Mouse (Mus musculus): ENCODE measurements around the gene Rbfox2. TPM values are rescaled to one million over a fixed set of nuclear protein-coding genes. Genes with fewer than 3 reads are reported as not detected.

The Rbfox2 gene
- total RNA-seq, 2 experiments from 2014 or later: 248 to 258 TPM

GRCm38 (mm10) chr15:77225858-77226257, 80.9 kb downstream of the Rbfox2 start:
- Histone ChIP-seq H3K4me3 (no peak overlapping the region), H3K27ac (no peak overlapping the region)
- no peak for DNase-seq (ENCODE audit: extremely low spot score in 1 of 2, low spot score in 2 of 2)
- intact Hi-C loops (cut with DNase I): loop anchor here (1.0 to 2.0 kb wide), 2 partner anchors 110 to 133 kb away; no protein-coding TSS in a partner anchor
- no peak for TF ChIP-seq CTCF (IDR thresholded peaks at IDR 0.05)

GRCm38 (mm10) chr15:77225274-77225673, 81.5 kb downstream of the Rbfox2 start:
- no peak overlapping the region for H3K4me3 ChIP-seq
- DNase-seq (ENCODE audit: extremely low spot score in 1 of 2, low spot score in 2 of 2): no peak
- intact Hi-C loops (cut with DNase I): loop anchor here (1.0 to 2.0 kb wide), 2 partner anchors 111 to 134 kb away; no protein-coding TSS in a partner anchor
- H3K27ac ChIP-seq: no peak overlapping the region
- peak; percentile 89 for TF ChIP-seq CTCF (IDR thresholded peaks at IDR 0.05)

- no peak overlapping the region for H3K27ac ChIP-seq
- no peak overlapping the region for H3K4me3 ChIP-seq
- TF ChIP-seq CTCF (IDR thresholded peaks at IDR 0.05): no peak
- intact Hi-C loops (cut with DNase I): no loop called here
- DNase-seq (ENCODE audit: extremely low spot score in 1 of 2, low spot score in 2 of 2): no peak
These were observed 86.0 kb downstream of the Rbfox2 start for GRCm38 (mm10) chr15:77220833-77221232.

- TF ChIP-seq CTCF (IDR thresholded peaks at IDR 0.05): peak; percentile 43
- H3K4me3 ChIP-seq: no peak overlapping the region
- intact Hi-C loops (cut with DNase I): no loop called here
- no peak for DNase-seq (ENCODE audit: extremely low spot score in 1 of 2, low spot score in 2 of 2)
- peak overlapping the region; percentile 19 for H3K27ac ChIP-seq
These were observed 86.7 kb downstream of the Rbfox2 start for GRCm38 (mm10) chr15:77220137-77220536.

GRCm38 (mm10) chr15:77219571-77219970, 87.2 kb downstream of the Rbfox2 start:
- no peak for DNase-seq (ENCODE audit: extremely low spot score in 1 of 2, low spot score in 2 of 2)
- intact Hi-C loops (cut with DNase I): no loop called here
- Histone ChIP-seq H3K27ac (peak overlapping the region; percentile 19; the same call in 1 of the 2 replicates), H3K4me3 (no peak overlapping the region)
- TF ChIP-seq CTCF (IDR thresholded peaks at IDR 0.05): no peak

GRCm38 (mm10) chr15:77218007-77218406, 88.8 kb downstream of the Rbfox2 start:
- no peak for TF ChIP-seq CTCF (IDR thresholded peaks at IDR 0.05)
- intact Hi-C loops (cut with DNase I): no loop called here

GRCm38 (mm10) chr15:77217523-77217922, 89.3 kb downstream of the Rbfox2 start:
- no peak for TF ChIP-seq CTCF (IDR thresholded peaks at IDR 0.05)
- DNase-seq (ENCODE audit: extremely low spot score in 1 of 2, low spot score in 2 of 2): no peak
- no peak overlapping the region for H3K27ac ChIP-seq
- intact Hi-C loops (cut with DNase I): no loop called here
- H3K4me3 ChIP-seq: no peak overlapping the region

More at GRCm38 (mm10) chr15:77218007-77218406, 88.8 kb downstream of the Rbfox2 start:
- DNase-seq (ENCODE audit: extremely low spot score in 1 of 2, low spot score in 2 of 2): no peak
- H3K27ac ChIP-seq: no peak overlapping the region
- H3K4me3 ChIP-seq: no peak overlapping the region

GRCm38 (mm10) chr15:77216704-77217103, 90.1 kb downstream of the Rbfox2 start:
- intact Hi-C loops (cut with DNase I): no loop called here
- Histone ChIP-seq H3K27ac (no peak overlapping the region), H3K4me3 (no peak overlapping the region)
- TF ChIP-seq CTCF (IDR thresholded peaks at IDR 0.05): no peak
- DNase-seq (ENCODE audit: extremely low spot score in 1 of 2, low spot score in 2 of 2): no peak

GRCm38 (mm10) chr15:77215178-77215800, 91.5 kb downstream of the Rbfox2 start:
- no peak for TF ChIP-seq CTCF (IDR thresholded peaks at IDR 0.05)
- Histone ChIP-seq H3K27ac (no peak overlapping the region), H3K4me3 (no peak overlapping the region)
- no peak for DNase-seq (ENCODE audit: extremely low spot score in 1 of 2, low spot score in 2 of 2)
- intact Hi-C loops (cut with DNase I): no loop called here

- no peak for DNase-seq (ENCODE audit: extremely low spot score in 1 of 2, low spot score in 2 of 2)
- no peak for TF ChIP-seq CTCF (IDR thresholded peaks at IDR 0.05)
- Histone ChIP-seq H3K27ac (no peak overlapping the region), H3K4me3 (no peak overlapping the region)
- intact Hi-C loops (cut with DNase I): no loop called here
These were observed 92.2 kb downstream of the Rbfox2 start for GRCm38 (mm10) chr15:77214410-77215107.

- intact Hi-C loops (cut with DNase I): no loop called here
- Histone ChIP-seq H3K4me3 (no peak overlapping the region), H3K27ac (no peak overlapping the region)
- DNase-seq (ENCODE audit: extremely low spot score in 1 of 2, low spot score in 2 of 2): no peak
- no peak for TF ChIP-seq CTCF (IDR thresholded peaks at IDR 0.05)
These were observed 93.0 kb downstream of the Rbfox2 start for GRCm38 (mm10) chr15:77213829-77214228.

- no peak for DNase-seq (ENCODE audit: extremely low spot score in 1 of 2, low spot score in 2 of 2)
- intact Hi-C loops (cut with DNase I): no loop called here
- no peak overlapping the region for H3K27ac ChIP-seq
- TF ChIP-seq CTCF (IDR thresholded peaks at IDR 0.05): no peak
- no peak overlapping the region for H3K4me3 ChIP-seq
These were observed 94.0 kb downstream of the Rbfox2 start for GRCm38 (mm10) chr15:77212818-77213217.

Data from left cerebral cortex, adult 2 months (tissue).